Mouse (Mus musculus): ENCODE results near the gene Akna. TPM values are rescaled to one million over a fixed set of nuclear protein-coding genes. Genes with fewer than 3 reads are reported as not detected.
A peak's percentile ranks its signal among the peaks of the same experiment; 100 is the strongest.

Akna gene
- polyA plus RNA-seq, 1 experiment from 2014 or later: 5.3 TPM

DNA sequence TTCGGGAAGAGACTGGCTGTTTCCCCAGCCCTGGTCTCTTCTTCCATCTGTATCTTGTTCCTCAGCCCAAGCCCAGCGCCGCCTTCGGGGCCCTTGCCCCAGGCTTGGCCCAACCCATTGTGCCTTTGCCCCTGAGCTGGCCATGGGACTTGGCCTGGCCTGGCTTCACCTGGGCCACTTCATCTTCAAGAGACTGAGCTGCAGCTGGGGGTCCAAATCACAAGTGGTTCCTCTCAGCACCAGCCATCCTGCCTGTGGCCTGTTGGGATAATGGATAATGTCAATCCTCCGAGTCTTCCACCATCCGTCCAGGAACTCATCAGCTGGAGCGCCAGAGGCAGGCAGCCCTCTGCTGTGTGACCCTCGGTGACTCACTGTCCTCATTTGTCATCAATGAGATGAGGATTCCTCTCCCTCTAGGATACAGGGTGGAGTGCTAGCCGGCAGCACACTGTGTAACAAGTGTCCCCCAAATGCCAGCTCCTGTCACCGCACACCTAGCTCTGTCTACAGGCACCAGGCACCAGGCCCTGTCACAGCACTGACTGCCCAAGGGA is 5.1 kb downstream of the Akna start:
- WGBS: 85% methylated on average over 10 of the region's 10 CpGs
- no peak overlapping the region for H3K27ac ChIP-seq (ENCODE audit: low read length)
- H3K4me3 ChIP-seq (ENCODE audit: low read depth, low read length): no peak overlapping the region
- H3K36me3 ChIP-seq (ENCODE audit: control insufficient read depth, insufficient read depth, low read length): peaks cover 2% of the 10 kb centered on the region; the same call in 1 of the 2 replicates
- H3K4me1 ChIP-seq (ENCODE audit: control insufficient read depth, insufficient read depth, low read length): peaks cover 4% of the 10 kb centered on the region
- H3K9ac ChIP-seq (ENCODE audit: low read depth, low read length): no peak overlapping the region
- H3K27me3 ChIP-seq (ENCODE audit: control insufficient read depth, insufficient read depth, low read depth, low read length): no peaks in the 10 kb centered on the region
- no peak for ATAC-seq
- no peak overlapping the region for H3K4me2 ChIP-seq (ENCODE audit: low read length)
- H3K9me3 ChIP-seq (replicated peaks; ENCODE audit: control insufficient read depth, low read length, poor library complexity, severe bottlenecking): no peaks in the 10 kb centered on the region

DNA sequence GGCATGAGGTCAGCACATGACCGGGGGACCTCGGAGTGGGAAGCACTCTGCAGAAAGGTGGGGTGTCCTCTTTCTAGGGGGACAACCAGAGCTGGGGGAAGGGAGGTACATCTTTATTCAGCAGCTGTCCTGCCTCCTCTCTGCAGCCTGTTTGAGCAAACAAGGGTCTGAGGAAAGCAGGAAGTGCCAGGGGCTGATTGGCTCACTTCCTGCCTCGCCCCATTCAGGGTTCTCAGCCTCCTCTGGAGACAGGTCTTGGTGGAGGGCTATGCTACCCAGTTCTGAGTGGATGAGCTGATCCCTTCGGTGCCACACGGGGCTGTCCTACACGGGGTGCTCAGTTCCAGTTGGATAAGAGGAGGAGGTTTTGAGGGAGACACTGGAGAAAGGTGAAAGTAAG is 11.8 kb downstream of the Akna start:
- H3K27ac ChIP-seq (ENCODE audit: low read length): no peak overlapping the region
- no peak for ATAC-seq

DNA sequence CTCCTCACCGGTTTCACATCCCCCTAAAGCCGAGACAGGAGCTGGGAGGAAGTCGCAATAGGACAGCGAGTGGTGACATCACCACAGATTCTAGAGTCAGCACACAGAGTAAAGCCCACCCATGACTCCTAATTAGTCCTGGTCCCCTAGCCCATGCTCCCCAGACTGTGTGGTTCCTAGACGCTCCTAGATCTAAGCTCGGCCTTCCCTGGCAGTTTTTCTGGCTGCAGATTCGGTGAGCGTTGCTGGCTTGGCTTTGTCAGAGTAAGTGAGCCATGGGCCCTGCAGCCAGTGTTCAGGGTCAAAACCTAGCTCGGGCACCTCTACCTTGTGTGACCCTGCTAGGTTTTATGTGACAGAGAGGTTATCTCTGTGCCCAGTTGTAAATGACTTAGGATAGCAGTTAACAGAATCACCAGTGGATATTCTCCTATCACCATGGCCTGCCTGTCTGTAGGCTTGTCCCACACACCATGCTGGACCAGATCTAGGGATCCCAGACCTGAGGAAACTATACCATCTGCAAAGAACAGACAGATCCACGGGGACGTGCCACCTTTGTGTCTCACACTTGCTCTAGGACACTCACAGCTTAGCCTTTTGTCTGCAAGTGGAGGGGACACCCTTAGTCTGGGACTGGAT is 13.1 kb downstream of the Akna start:
- H3K27me3 ChIP-seq (ENCODE audit: control insufficient read depth, insufficient read depth, low read depth, low read length): no peaks in the 10 kb centered on the region
- peak; percentile 61 for ATAC-seq
- H3K4me2 ChIP-seq (ENCODE audit: low read length): no peak overlapping the region
- WGBS: 35% methylated on average over 11 of the region's 11 CpGs
- peaks cover 6% of the 10 kb centered on the region; the same call in 1 of the 2 replicates for H3K4me1 ChIP-seq (ENCODE audit: control insufficient read depth, insufficient read depth, low read length)
- H3K36me3 ChIP-seq (ENCODE audit: control insufficient read depth, insufficient read depth, low read length): peaks cover 2% of the 10 kb centered on the region; the same call in 1 of the 2 replicates
- no peak overlapping the region for H3K9ac ChIP-seq (ENCODE audit: low read depth, low read length)
- no peaks in the 10 kb centered on the region for H3K9me3 ChIP-seq (replicated peaks; ENCODE audit: control insufficient read depth, low read length, poor library complexity, severe bottlenecking)
- no peak overlapping the region for H3K4me3 ChIP-seq (ENCODE audit: low read depth, low read length)
- peak overlapping the region; percentile 58 for H3K27ac ChIP-seq (ENCODE audit: low read length)

More for the DNA sequence above, 11.8 kb downstream of the Akna start:
- no peaks in the 10 kb centered on the region for H3K9me3 ChIP-seq (replicated peaks; ENCODE audit: control insufficient read depth, low read length, poor library complexity, severe bottlenecking)
- 93% methylated on average over 6 of the region's 6 CpGs for WGBS
- no peaks in the 10 kb centered on the region for H3K27me3 ChIP-seq (ENCODE audit: control insufficient read depth, insufficient read depth, low read depth, low read length)
- peaks cover 6% of the 10 kb centered on the region; the same call in 1 of the 2 replicates for H3K4me1 ChIP-seq (ENCODE audit: control insufficient read depth, insufficient read depth, low read length)
- H3K4me3 ChIP-seq (ENCODE audit: low read depth, low read length): no peak overlapping the region
- no peak overlapping the region for H3K9ac ChIP-seq (ENCODE audit: low read depth, low read length)
- peaks cover 2% of the 10 kb centered on the region; the same call in 1 of the 2 replicates for H3K36me3 ChIP-seq (ENCODE audit: control insufficient read depth, insufficient read depth, low read length)
- no peak overlapping the region for H3K4me2 ChIP-seq (ENCODE audit: low read length)

DNA sequence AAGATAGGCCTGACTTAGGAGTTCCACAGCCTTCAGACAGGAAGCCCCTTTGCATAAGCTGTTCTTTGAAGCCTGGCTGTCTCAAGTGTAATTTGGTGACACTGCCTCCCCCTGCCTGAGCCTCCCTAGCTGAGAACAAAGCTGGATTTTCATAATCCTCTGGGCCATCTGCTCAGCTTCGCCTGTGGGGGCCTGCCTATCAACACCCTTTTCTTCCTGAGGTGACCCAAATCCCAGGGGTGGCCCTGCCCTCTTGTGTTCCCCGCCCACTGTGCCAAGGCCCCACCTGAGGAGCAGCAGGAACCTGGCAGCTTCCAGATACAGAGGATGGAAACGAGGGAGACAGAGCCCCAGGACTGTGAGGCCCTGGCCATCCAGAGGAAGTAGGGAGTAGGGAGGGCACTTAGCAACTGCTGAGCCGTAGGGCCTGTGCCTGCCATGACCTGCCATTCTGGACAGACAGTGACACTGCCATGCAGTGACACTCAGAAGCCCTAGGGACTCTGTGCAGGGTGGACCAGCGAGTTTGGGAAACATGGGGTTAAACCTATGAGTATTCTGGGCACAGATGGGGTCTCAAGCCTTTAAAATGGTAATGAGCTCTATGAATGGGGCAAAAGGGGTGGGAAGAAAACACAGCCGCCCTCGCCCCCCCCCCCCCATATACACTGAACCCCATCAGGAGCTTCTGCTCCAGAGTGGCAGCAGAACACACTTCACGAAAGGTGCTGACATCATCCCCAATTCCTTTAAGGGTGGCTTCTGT is 13.8 kb downstream of the Akna start:
- Histone ChIP-seq H3K9ac (ENCODE audit: low read depth, low read length) (no peak overlapping the region; the same call in 1 of the 2 replicates), H3K4me1 (ENCODE audit: control insufficient read depth, insufficient read depth, low read length) (peaks cover 6% of the 10 kb centered on the region; the same call in 1 of the 2 replicates), H3K4me2 (ENCODE audit: low read length) (no peak overlapping the region), H3K27ac (ENCODE audit: low read length) (peak overlapping the region; percentile 58), H3K36me3 (ENCODE audit: control insufficient read depth, insufficient read depth, low read length) (0 out of 2 replicates have a peak, but pooled peaks cover 2% of the 10 kb centered on the region), H3K27me3 (ENCODE audit: control insufficient read depth, insufficient read depth, low read depth, low read length) (no peaks in the 10 kb centered on the region), H3K4me3 (ENCODE audit: low read depth, low read length) (no peak overlapping the region), H3K9me3 (replicated peaks; ENCODE audit: control insufficient read depth, low read length, poor library complexity, severe bottlenecking) (no peaks in the 10 kb centered on the region)
- WGBS: 7% methylated on average over 8 of the region's 8 CpGs
- peak; percentile 76 for ATAC-seq

DNA sequence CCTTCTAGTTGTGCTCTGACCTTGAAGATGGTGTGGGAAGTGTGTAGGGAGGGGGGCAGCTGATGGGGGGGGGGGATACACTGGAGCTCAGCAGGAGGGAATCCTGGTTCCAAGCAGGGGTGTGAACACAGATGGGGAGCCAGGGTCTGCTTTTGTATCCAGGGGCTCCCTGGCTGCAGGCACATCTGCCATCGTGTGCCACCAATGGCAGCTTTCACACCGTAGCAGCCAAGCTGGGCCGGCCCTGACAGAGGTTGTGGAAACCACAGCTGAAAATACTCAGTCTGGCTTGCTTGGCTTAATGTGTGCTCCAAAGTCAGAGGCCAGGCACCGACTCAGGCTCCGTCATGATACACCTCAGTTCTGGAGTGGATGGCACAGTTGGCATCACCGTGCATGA is 15.1 kb downstream of the Akna start:
- Histone ChIP-seq H3K4me3 (ENCODE audit: low read depth, low read length) (no peak overlapping the region), H3K27me3 (ENCODE audit: control insufficient read depth, insufficient read depth, low read depth, low read length) (no peaks in the 10 kb centered on the region), H3K4me1 (ENCODE audit: control insufficient read depth, insufficient read depth, low read length) (peaks cover 6% of the 10 kb centered on the region; the same call in 1 of the 2 replicates), H3K9ac (ENCODE audit: low read depth, low read length) (no peak overlapping the region), H3K4me2 (ENCODE audit: low read length) (no peak overlapping the region), H3K9me3 (replicated peaks; ENCODE audit: control insufficient read depth, low read length, poor library complexity, severe bottlenecking) (no peaks in the 10 kb centered on the region), H3K27ac (ENCODE audit: low read length) (no peak overlapping the region), H3K36me3 (ENCODE audit: control insufficient read depth, insufficient read depth, low read length) (no peaks in the 10 kb centered on the region)
- WGBS: 51% methylated on average over 6 of the region's 6 CpGs
- ATAC-seq: no peak

DNA sequence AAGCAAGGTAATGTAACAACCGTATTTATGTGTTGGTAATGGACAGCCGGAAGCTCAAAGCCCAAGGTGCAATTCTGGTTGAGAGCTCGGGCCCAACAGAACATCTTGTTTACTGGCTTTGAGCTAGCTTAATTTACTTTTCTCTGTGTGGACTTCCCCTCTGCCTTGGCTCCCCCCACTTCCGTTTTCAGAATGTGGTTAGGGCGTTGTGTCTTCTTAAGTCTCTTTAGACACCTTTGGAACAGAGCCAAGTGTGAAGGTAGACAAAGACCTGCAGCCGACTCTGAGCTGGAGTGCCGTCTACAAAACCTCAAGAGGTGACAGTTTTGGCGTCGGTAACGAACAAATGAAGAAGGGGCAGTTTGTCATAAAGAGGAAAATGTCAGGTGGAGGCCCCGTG is 17.4 kb downstream of the Akna start:
- Histone ChIP-seq H3K27ac (ENCODE audit: low read length) (no peak overlapping the region), H3K4me3 (ENCODE audit: low read depth, low read length) (no peak overlapping the region), H3K9me3 (replicated peaks; ENCODE audit: control insufficient read depth, low read length, poor library complexity, severe bottlenecking) (no peaks in the 10 kb centered on the region), H3K4me2 (ENCODE audit: low read length) (no peak overlapping the region), H3K36me3 (ENCODE audit: control insufficient read depth, insufficient read depth, low read length) (no peaks in the 10 kb centered on the region), H3K4me1 (ENCODE audit: control insufficient read depth, insufficient read depth, low read length) (peaks cover 6% of the 10 kb centered on the region; the same call in 1 of the 2 replicates), H3K9ac (ENCODE audit: low read depth, low read length) (no peak overlapping the region), H3K27me3 (ENCODE audit: control insufficient read depth, insufficient read depth, low read depth, low read length) (no peaks in the 10 kb centered on the region)
- no peak for ATAC-seq
- 76% methylated on average over 11 of the region's 11 CpGs for WGBS

DNA sequence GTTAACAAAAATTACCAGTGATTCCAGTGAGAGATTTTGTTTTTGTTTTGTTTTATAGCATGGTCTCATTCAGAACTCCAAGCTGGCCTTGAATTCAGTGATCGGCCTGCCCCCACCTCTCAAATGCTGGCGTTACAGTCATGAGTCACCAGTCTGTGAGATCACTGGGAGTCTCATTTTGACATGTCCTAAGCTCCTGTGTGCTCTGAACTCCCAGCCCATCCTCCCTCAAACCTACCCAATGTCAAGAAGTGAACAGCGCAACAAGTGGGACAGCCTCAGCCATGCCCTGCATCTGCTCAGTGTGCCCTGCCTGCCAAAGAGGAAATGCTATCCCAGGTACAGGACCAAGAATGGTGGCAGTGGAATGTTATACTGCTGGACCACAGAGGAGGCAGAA is 17.9 kb downstream of the Akna start:
- Histone ChIP-seq H3K9ac (ENCODE audit: low read depth, low read length) (no peak overlapping the region), H3K27ac (ENCODE audit: low read length) (no peak overlapping the region), H3K4me3 (ENCODE audit: low read depth, low read length) (no peak overlapping the region), H3K9me3 (replicated peaks; ENCODE audit: control insufficient read depth, low read length, poor library complexity, severe bottlenecking) (no peaks in the 10 kb centered on the region), H3K36me3 (ENCODE audit: control insufficient read depth, insufficient read depth, low read length) (no peaks in the 10 kb centered on the region), H3K4me2 (ENCODE audit: low read length) (no peak overlapping the region), H3K27me3 (ENCODE audit: control insufficient read depth, insufficient read depth, low read depth, low read length) (no peaks in the 10 kb centered on the region), H3K4me1 (ENCODE audit: control insufficient read depth, insufficient read depth, low read length) (peaks cover 6% of the 10 kb centered on the region; the same call in 1 of the 2 replicates)
- WGBS: 95% methylated on average over 3 of the region's 3 CpGs
- no peak for ATAC-seq

DNA sequence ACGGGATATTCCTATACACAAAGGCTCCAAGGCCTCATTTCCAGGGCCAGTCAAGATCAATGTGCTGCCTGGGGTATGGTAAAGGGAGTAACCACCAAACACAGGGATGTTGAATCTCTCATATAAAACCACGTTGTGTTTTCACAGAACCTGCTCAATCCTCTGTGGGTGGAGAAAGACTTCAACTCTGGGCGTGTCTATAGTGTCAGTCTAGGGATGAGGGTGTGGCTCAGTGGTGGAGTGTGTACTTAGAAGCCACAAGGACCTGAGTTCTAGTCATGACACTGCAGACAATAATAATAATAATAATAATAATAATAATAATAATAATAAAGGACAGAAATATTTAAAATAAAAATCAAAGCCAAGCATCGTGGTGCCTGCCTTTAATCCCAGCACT is 18.9 kb downstream of the Akna start:
- Histone ChIP-seq H3K27me3 (ENCODE audit: control insufficient read depth, insufficient read depth, low read depth, low read length) (no peaks in the 10 kb centered on the region), H3K27ac (ENCODE audit: low read length) (no peak overlapping the region), H3K4me1 (ENCODE audit: control insufficient read depth, insufficient read depth, low read length) (peaks cover 4% of the 10 kb centered on the region; the same call in 1 of the 2 replicates), H3K4me3 (ENCODE audit: low read depth, low read length) (no peak overlapping the region), H3K9me3 (replicated peaks; ENCODE audit: control insufficient read depth, low read length, poor library complexity, severe bottlenecking) (no peaks in the 10 kb centered on the region), H3K9ac (ENCODE audit: low read depth, low read length) (no peak overlapping the region), H3K36me3 (ENCODE audit: control insufficient read depth, insufficient read depth, low read length) (no peaks in the 10 kb centered on the region; the same call in 1 of the 2 replicates), H3K4me2 (ENCODE audit: low read length) (no peak overlapping the region)
- whole genome bisulfite sequencing: 92% methylated on average over 4 of the region's 4 CpGs
- no peak for ATAC-seq

DNA sequence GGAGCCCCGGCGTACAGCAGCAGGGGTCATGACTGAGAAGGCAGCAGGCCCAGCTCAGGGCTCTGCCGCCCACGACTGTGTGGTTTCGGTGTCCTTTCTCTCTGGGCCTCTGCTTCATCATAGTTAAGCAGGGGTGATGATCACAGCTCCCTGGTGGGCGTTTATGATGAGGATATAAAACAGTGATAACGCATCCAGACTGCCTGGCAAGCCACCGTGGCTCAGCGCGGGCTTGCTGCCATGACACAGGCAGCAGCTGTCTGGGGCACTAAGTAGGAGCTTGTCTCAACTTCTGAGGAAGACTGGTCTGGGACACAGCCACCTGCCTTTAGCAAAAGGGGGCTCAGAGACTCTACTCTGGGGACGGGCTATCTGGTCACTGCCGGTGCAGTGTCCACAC is 19.7 kb downstream of the Akna start:
- no peak for ATAC-seq
- H3K27me3 ChIP-seq (ENCODE audit: control insufficient read depth, insufficient read depth, low read depth, low read length): no peaks in the 10 kb centered on the region
- WGBS: 89% methylated on average over 12 of the region's 12 CpGs
- no peak overlapping the region for H3K9ac ChIP-seq (ENCODE audit: low read depth, low read length)
- H3K36me3 ChIP-seq (ENCODE audit: control insufficient read depth, insufficient read depth, low read length): no peaks in the 10 kb centered on the region; the same call in 1 of the 2 replicates
- no peaks in the 10 kb centered on the region for H3K9me3 ChIP-seq (replicated peaks; ENCODE audit: control insufficient read depth, low read length, poor library complexity, severe bottlenecking)
- no peak overlapping the region for H3K4me2 ChIP-seq (ENCODE audit: low read length)
- H3K4me1 ChIP-seq (ENCODE audit: control insufficient read depth, insufficient read depth, low read length): no peaks in the 10 kb centered on the region; the same call in 1 of the 2 replicates
- H3K27ac ChIP-seq (ENCODE audit: low read length): no peak overlapping the region
- no peak overlapping the region for H3K4me3 ChIP-seq (ENCODE audit: low read depth, low read length)

Data from midbrain, embryonic 16.5 days (tissue).